Mouse (Mus musculus) lung, postnatal 4 days (tissue): ENCODE data around the gene Olfr113.
"Not testable (repeated sequence)": the region's sequence is repeated elsewhere in the genome, so short reads cannot be mapped to it uniquely, and the experiment has no call there.

Source experiments
- DNase-seq, 2 experiments: peaks; one replicate each; pipeline ENCODE4 v3.0.0; 2021

Olfr113 gene

DNA sequence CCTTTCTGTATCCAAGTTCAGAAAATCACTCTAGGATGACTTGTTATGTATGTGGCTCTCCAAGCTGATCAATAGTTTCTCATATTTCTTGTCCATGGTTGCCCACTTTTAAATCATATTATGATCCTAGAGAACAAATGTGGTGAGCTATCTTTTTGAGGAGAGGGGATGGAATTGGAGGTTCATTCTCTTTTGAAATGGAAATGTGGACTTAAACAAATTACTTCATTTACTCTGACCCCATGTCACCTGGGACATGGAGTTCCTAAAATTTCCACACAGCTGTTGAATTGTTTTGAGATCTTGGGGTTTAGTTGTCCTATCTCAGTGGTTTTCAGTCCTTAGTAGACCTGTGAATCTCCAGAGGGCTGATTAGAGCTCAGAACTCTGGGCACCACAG is at the start of gene Olfr113:
Olfr113 (minus strand) TSS at position 101 of the 400 bp plus-strand sequence.
- DNase-seq: no peak

DNA sequence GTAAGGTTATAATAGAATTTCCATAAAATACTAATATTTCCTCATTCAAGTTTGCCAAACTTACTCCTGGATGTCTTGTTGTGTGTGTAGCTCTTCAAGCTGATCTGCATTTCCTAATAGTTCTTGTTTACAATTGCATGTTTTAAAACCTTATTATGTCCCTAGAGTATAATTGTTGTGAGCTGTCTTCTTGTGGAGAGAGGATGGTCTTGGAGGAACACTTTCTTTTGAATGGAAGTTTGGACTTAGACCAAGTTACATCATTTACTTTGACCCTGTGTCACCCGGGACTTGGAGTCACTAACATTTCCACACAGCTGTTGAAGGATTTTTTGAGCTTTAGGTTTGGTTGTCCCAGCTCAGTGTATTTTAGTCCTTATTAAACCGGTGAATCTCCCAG is 49.5 kb upstream of the Olfr113 start, which contains the start of the genes Olfr115 and Olfr116:
Olfr115 (minus strand) TSS at position 101 of the 400 bp plus-strand sequence.
Olfr116 (minus strand) TSS at position 191 of the 400 bp plus-strand sequence.
- DNase-seq: no peak

DNA sequence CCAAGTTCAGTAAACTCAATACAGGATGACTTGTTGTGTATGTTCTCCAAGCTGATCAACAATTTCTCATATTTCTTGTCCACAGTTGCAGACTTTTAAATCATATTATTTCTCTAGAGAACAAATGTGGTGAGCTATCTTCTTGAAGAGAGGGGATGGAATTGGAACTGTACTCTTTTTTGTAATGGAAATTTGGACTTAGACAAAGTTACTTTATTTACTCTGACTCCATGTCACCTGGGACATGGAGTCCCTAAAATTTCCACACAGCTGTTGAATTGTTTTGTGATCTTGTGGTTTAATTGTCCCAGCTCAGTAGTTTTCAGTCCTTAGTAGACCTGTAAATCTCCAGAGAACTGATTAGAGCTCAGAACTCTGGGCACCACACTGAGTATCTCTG is 15.2 kb upstream of the Olfr113 start, which contains the start of gene Olfr114:
Olfr114 (minus strand) TSS at position 101 of the 400 bp plus-strand sequence.
- DNase-seq: no peak

DNA sequence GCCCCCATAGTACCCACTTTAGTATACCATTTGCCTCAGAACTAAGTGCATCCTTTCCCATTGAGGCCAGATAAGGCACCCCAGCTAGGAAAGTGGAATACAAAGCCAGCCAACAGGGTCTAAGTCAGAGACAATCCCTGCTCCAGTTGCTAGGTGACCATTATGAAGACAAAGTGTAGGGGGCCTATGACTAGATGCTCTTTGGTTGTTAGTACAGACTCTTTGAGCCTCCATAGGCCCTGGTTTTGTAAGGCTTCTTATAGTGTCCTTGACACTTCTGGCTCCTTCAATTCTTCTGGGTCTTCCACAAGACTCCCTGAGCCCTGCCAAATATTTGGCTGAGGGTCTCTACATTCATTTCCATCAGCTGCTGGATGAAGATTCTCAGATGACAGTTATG is 8.1 kb downstream of the Olfr113 start, which contains the start of gene Olfr112:
Olfr112 (minus strand) TSS at position 101 of the 400 bp plus-strand sequence.
- no peak for DNase-seq

DNA sequence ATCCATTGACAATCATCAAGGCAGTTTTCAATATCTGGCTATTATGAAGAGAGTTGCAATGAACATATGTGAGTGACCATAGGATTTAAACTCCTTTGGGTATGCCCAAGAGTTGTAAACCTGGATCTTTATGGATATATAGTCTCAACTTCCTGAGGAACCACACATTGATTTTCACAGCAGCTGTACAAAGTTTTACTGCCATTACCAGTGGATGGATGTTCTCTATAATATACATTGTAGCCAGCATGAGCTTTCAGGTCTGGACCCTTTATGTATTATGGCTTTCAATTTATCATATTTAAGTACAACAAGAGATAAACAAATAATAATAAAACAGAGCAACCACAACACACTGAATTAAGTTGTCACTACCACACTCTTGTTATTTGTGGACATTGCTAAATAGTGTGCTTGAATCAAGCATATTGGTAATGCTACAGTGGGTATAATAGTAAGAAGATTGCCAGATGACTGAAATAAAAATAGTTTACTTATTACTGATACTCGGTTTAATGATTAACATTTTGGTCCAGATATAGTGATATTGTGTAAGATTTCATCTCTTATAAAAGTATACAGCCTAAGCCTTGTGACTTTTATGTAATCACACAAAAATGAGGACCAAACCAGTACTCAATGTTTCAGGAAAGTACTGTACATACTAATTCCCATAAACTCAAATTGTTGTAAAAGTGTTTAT is 18.4 kb downstream of the Olfr113 start:
- DNase-seq: no peak

DNA sequence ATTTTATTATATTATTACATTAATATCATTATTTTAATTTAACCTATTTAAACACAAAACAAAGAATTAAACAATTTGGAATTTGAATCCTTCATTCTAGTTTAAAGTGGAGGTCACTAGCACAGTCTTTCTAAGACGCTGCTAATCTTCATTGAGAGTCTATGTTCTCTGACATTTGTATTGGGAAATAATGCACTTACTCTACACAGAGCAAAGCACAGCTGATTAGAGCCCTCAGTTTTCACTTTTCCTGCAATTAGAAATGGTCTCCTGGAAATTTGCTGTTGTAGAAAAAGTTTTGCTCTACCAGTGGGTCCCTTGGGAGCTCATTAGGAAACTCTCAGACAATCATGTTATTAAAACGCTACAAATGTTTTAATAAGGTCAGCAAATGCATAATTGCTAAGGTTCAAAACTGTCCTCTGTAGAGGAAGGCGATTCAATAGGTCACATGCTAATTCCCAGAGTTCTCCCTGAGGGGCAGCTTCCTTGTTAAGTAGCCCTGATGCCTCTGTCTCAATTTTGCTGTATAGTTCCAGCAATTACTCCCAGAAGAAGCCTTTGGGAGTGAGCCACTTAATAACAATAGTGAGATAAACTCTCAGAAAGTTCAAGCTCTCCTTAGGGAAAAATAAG is 33.5 kb downstream of the Olfr113 start:
- no peak for DNase-seq

DNA sequence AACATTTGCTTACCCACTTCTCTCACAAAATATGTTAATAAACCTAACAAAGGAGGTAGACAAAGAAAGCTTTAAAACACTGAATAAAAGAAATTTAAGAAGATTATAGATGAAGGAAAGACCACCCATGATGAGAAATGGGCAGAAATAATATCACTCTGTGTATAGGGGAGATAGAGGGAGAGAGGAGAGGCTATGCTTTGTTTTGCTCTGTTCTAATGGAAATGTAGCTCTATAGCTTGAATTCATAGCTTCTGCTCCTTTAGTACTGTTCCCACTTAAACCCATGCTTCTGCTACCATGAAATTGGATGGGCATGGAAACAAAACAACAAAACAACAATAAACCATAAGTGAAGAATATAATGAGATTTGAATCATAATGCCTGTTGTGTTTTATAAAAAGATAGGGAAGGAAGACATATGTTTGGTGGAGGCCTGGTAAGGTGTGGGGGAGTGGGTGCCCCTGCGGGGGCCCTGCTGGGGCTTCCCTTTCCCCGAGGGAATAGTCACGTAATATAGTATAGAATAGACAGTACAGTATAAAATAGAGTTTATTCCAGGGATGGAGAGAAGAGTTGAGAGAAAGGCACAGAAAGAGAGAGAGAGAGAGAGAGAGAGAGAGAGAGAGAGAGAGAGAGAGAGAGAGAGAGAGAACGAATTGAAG is 35.9 kb downstream of the Olfr113 start:
- no peak for DNase-seq

DNA sequence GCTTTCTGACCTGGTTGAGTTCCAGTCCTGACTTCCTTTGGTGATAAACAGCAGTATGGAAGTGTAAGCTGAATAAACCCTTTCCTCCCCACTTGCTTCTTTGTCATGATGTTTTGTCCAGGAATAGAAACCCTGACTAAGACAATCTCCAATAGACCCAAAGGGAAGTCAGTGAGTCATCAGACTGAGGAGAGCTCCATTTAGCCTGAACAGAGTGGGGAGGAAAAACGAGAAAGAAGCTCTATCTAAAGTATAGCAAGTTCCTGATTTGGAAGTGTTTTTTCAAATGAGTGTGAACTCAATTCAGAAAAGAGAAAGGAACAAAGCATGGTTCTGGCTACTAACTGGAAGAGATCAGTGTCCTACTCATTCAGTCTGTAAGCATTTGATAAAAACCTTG is 39.0 kb downstream of the Olfr113 start:
- DNase-seq: not testable (repeated sequence)

GRCm38 (mm10) chr17:37535173-37535572 is 42.3 kb downstream of the Olfr113 start:
- no peak for DNase-seq

- DNase-seq: not testable (repeated sequence)
Measured at GRCm38 (mm10) chr17:37525427-37525826, 52.0 kb downstream of the Olfr113 start.

DNA sequence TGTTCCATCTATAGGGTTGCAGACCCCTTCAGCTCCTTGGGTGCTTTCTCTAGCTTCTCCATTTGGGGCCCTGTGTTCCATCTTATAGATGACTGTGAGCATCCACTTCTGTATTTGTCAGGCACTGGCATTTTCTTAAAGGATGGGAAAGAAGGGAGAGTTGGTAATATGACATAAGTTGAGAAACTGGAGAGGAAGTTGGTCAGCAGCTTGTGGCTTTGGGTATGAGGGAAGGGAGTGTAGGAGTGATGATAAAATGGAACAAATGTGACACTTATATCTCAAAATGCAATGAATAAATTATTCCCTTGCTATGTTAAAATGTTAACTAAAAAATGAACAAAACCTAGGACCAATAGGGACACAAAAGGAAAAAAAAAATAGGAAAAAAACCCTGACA is 52.9 kb downstream of the Olfr113 start:
- not testable (repeated sequence) for DNase-seq
